Mouse (Mus musculus): ENCODE data around the gene Lzts3.

The Lzts3 gene

DNA sequence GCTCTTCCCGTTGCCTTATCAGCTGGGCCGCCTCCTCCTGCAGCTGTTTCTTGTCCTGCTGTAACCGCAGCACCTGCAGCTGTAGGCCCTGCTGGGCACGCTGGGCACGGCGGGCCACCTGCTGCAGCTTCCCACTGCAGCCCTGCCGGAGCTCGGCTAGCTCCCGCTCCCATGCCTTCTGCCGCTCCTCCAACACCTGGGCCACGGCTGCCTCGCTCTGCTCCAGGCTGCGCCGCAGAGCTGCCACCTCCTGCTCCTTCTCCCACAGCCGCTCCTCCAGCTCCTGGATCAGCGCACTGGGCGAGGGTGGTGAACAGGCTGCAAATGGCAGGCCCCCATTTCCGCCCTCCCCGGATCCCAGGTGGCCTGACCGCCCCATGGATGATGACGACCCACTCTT, 6.8 kb downstream of the Lzts3 start:
- no peak for DNase-seq (ENCODE audit: low spot score)

- DNase-seq (ENCODE audit: low spot score), result peak; percentile 29
Observed at GRCm38 (mm10) chr2:130634739-130635411, 7.7 kb downstream of the Lzts3 start.

DNA sequence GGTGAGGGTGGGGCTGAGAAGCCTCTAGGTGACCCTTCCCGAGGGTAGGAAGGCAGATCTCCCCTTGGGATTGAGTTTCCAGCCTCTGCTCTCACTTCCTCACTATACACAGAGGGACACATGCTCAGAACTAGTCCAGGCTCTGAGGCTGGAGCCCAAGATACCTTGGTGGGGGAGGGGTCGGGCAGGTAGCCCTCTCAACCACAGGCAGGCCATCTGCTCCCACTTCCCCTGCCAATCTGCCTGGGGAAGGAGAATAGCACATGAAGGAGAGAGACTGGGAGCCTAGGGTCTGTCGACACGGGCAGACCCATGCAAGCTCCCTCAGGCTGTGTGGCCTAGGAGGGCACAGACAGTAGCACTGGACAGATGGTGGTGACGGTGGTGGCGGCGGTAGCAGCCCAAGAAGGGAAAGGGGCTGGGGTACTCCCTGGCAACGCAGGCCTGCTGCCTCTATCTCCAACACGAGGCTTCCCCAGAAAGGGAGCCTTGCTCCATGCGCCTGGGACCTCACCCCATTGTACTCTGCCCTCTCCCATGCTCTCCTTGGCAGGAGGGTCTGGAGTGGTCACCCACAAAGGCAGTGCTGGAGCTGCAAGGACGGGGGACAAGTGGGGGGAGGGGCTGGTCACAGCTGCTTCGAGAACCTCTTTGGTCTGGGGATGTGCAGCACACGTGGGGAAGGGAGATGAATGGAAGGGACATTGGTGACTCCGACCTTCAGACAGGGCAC, 8.4 kb downstream of the Lzts3 start:
- DNase-seq (ENCODE audit: low spot score), result no peak

- no peak for DNase-seq (ENCODE audit: low spot score)
Observed at GRCm38 (mm10) chr2:130632887-130633675, 9.5 kb downstream of the Lzts3 start.

DNA sequence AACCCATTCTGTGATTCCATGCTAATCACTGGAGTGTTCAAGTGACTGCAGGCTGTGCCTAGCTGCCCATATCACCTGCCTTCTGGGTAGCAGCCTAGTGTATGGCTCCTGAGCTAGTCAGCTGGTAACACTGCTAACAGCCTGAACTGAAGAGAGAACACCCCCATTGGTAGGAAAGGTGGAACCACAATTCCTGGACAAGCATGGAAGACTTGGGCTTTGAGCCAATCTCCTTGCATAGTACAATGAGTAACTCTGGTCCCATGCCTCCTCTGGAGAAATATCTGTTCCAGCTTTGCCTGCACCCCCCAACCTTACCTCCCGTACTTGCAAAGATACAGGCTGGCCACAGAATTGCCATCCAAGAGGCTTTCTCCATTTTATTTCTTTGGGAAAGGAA, 10.2 kb downstream of the Lzts3 start:
- DNase-seq (ENCODE audit: low spot score), result no peak

GRCm38 (mm10) chr2:130629839-130630203, 12.8 kb downstream of the Lzts3 start, which contains the start of the genes Fastkd5 and Ubox5:
Fastkd5 (minus strand) TSS chr2:130630027.
Ubox5 (minus strand) TSS chr2:130630038.
- DNase-seq (ENCODE audit: low spot score), result peak; percentile 93

DNA sequence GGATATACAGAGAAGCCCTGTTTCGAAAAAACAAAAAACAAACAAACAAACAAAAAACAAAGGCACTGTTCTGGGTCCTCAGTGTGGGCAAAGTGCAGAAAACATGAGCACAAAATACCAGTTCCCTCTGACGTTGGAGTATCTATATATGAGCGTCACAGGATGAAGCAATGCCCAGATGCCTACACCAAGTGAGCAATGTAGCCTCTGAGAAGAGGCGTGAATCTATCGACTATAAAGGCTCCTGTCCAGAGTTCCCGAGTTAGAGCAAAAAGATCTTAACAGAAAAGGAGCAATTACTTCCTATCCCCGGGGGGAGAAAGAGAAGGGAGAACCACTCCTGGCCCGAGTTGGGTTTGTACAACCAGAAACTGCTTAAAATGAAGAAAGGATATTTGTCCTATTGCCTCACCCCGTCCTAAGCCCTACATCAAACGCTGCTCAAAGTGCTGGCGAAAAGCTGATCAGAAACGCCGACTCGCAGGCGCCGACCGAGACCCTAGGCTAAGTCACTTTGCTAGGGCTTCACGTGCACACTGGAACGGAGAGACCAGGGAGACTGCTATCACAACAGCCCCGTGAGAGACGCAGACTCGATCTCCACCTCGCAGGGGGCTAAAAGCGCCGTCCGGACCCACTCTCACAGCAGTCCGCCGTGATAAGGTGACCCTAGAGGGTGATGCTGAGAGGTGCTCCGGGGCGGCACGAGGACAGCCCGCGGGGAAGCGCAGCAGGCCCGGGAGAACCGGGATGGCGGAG, 13.3 kb downstream of the Lzts3 start:
- DNase-seq (ENCODE audit: low spot score), result no peak

DNA sequence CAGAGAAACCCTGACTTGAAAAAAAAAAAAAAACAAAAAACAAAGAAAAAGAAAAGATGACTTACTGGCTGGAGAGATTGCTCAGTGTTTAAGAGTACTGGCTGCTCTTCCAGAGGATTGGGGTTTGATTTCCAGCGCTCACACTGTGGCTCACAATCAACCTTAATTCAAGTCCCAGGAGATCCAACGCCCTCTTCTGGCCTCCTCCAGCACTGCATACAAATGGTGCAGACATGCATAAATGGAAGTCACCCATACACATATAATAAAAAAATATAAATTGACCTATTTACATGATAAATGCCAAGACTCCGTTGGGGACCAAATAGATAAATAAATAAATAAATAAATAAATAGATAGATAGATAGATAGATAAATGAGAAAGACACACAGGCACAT, 14.2 kb downstream of the Lzts3 start:
- DNase-seq (ENCODE audit: low spot score), result no peak

DNA sequence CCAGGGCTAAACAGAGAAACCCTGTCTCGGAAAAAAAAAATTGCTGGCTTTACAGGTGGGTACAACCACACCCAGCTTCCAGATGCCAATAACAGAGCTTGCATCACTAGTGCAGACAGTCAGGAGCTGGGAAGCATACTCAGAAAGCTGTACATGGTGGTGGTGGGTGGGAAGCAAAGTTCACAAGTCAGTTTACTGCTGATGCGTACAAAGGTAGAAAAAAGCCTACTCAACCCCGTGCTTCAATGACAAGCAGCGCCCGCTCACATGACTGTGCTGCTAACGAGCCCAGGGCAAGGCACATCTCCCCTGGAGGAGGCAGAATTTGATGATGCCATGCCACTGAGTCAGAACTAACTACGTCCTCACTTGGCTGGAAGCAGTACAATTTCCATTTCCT, 23.6 kb downstream of the Lzts3 start:
- no peak for DNase-seq (ENCODE audit: low spot score)

DNA sequence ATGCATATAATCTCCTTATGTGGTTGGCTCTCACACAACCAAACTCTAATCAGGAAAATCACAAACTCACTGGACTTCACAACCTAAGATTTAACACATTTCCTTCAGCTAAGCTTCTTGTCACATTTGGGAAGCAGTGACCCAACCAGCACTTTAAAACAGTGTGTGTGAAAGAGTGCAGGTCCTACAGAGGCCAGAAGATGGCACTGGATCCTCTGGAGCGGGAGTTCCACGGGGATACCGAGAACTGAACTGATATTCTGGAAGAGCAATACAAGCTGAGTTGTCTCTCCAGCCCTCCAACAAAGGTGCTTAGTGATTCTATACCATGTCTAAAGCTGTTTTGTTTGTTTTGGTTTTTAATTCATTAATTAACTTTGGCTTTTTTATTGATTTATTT, 29.5 kb downstream of the Lzts3 start:
- DNase-seq (ENCODE audit: low spot score), result peak; percentile 18

GRCm38 (mm10) chr2:130602195-130602594, 40.4 kb downstream of the Lzts3 start:
- DNase-seq (ENCODE audit: low spot score), result no peak

DNA sequence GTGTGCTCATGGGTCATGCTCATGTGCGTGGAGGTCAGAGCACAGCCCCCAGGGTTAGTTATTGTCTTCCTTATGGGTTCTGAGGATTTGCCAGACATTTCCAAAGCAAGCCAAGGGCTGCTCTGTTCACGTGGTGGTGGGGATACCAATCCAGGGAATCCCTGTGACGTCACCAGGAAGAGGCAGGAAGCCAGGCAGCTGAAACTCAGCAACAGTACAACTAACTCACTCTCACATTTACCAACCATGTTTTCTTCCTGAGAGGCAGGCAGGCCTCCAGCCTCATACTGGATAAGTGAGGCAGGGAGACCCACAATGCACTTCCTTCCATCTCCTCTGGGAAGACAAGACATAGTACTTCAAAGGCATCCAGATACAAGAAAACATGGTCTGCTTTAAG, 44.2 kb downstream of the Lzts3 start:
- DNase-seq (ENCODE audit: low spot score), result no peak

DNA sequence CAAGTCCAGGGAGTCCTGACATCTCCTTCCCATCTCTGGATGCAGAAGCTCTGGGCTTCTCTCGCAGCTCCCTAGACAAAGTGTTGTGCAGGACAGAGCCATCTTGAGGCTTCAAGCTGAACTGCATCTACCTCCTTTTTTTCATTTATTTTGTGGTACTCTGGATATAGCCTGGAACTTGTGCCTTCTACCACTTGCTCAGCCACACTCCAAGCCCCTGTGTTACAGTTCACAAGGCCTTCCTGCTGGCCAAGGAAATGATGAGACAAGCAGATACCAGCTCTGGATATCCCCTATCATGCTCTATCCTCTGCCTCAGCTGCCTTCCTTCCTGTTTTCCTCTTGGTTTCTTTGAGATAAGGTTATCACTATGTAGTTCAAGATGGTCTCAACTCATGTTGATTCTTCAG, 45.0 kb downstream of the Lzts3 start:
- no peak for DNase-seq (ENCODE audit: low spot score)

- DNase-seq (ENCODE audit: low spot score), result no peak
Observed at GRCm38 (mm10) chr2:130595596-130595995, 47.0 kb downstream of the Lzts3 start.

GRCm38 (mm10) chr2:130591016-130591415, 51.6 kb downstream of the Lzts3 start:
- DNase-seq (ENCODE audit: low spot score), result no peak

- no peak for DNase-seq (ENCODE audit: low spot score)
Observed at GRCm38 (mm10) chr2:130589761-130590160, 52.8 kb downstream of the Lzts3 start.

GRCm38 (mm10) chr2:130589157-130589556, 53.4 kb downstream of the Lzts3 start:
- DNase-seq (ENCODE audit: low spot score), result no peak

DNA sequence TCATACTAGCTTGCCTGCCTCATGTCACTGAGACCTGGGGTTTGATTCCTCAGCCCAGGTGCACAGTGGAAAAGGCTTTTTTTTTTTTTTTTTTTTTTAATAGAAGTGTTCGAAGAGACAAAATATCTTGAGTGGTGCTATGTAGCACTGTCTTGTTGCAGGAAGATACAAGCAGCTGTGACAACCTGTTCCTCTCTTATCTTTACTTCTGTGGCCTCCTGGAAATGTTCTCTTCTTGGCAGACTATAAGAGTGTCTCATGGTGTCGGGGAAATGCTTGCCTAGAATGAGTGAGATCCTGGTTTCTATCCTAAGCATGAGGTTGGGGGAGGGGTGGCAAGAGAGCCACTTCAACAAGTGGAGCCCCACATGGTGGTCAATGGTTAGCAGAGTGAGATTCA, 54.2 kb downstream of the Lzts3 start:
- DNase-seq (ENCODE audit: low spot score), result no peak

- DNase-seq (ENCODE audit: low spot score), result no peak
Observed at GRCm38 (mm10) chr2:130586016-130586415, 56.6 kb downstream of the Lzts3 start.

DNA sequence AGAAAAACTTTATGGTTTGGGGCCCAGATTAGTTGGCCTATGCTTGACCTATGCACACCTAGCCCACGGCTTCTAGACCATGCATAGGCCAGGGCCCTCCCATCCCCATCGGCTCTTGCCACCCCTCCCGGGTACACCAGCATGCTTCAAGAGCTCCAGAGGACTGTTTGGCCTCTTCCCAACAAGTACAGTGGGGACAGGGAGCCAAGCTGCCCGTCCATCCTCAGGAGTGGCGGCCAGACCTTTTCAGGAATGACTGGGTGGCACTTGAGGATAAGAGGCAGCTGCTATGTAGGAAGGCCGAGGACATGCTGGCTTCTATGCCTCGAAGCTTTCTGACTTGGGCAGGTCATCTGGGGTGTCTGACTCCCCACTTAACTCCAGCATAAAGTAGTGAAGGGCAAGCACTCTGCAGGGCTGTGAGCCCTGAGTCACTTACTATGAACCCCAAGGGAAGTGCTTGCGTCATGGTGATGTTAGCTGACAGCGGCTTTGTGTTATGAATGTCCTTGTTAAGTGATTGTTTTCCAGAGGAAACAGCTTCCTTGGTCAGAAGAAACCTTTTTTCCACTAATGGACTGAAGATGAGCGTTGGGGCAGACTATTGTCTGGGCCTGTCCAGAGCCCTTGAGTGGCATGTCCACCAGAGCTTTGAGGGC, 58.6 kb downstream of the Lzts3 start:
- no peak for DNase-seq (ENCODE audit: low spot score)
